Mouse (Mus musculus) left cerebral cortex, adult 11 months (tissue): ENCODE results near the gene Dnmt3c.
"Not testable (repeated sequence)": the region's sequence is repeated elsewhere in the genome, so short reads cannot be mapped to it uniquely, and the experiment has no call there.

Experiments used
- DNase-seq: peaks from one replicate; pipeline ENCODE4 v3.0.0; 2022; ENCODE audit warnings: low spot score

The Dnmt3c gene

DNA sequence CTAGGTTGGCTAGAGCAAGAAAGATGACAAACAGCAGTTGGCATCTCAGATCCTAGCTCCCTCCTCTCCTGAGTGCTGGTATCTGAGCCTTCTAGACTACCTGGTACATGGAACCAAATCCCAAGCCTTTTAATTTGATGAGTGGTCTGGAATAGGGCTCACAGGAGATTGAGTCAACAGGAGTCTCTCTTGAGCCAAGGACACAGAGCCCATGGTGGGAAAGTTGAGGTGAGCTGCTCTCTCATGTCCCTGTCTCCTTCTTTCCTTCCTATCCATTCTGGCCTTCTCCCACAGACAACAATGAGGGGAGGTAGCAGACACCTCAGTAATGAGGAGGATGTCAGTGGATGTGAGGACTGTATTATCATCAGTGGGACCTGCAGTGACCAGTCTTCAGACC lies at the start of gene Dnmt3c:
Gene Dnmt3c, plus strand, starts transcription at position 301 of the 400 bp plus-strand sequence.
- DNase-seq = no peak

GRCm38 (mm10) chr2:153648773-153649297 lies 47.6 kb upstream of the Dnmt3c start:
- no peak for DNase-seq

GRCm38 (mm10) chr2:153649298-153650013 lies 47.0 kb upstream of the Dnmt3c start, which contains the start of gene Dnmt3b:
Gene Dnmt3b (plus strand): TSS chr2:153649450.
- DNase-seq = peak; percentile 10

DNA sequence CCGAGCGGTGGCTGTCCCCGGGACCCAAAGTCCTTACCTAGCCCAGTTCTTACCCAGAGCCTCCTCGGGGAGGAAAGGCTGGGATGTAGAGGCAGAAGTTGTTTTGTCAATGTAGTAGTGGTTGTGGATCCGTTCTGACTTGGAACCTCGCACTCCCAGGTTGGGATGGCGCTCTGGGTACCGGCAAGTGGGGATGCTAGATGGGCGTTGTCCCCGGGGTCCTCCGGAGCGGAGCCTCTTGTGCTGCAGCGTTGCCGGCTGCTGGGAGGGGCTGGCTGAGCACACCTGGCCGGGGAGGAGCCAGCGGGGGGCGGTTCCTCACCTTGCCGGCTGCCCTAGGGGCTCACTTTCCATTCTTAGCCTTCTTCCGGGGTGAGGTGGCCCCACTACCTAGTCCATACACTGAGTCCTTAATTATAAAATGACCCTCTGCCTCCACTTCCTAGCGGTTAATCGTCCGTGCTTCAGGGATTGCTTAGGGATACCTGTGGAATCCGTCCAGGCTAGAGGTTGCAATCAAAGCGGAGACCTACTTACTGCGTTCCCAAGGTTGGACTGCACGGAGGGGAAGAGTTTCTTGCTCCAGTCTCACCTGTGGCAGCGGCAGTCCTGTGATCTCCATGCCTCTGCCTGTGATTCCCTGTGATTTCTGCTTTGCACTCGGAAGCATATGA lies 46.3 kb upstream of the Dnmt3c start:
- no peak for DNase-seq

GRCm38 (mm10) chr2:153651681-153652080 lies 44.8 kb upstream of the Dnmt3c start:
- no peak for DNase-seq

GRCm38 (mm10) chr2:153657659-153658058 lies 38.8 kb upstream of the Dnmt3c start:
- not testable (repeated sequence) for DNase-seq

GRCm38 (mm10) chr2:153660616-153661015 lies 35.8 kb upstream of the Dnmt3c start:
- DNase-seq = no peak

- no peak for DNase-seq
These were observed 31.1 kb upstream of the Dnmt3c start for GRCm38 (mm10) chr2:153665401-153665800.

DNA sequence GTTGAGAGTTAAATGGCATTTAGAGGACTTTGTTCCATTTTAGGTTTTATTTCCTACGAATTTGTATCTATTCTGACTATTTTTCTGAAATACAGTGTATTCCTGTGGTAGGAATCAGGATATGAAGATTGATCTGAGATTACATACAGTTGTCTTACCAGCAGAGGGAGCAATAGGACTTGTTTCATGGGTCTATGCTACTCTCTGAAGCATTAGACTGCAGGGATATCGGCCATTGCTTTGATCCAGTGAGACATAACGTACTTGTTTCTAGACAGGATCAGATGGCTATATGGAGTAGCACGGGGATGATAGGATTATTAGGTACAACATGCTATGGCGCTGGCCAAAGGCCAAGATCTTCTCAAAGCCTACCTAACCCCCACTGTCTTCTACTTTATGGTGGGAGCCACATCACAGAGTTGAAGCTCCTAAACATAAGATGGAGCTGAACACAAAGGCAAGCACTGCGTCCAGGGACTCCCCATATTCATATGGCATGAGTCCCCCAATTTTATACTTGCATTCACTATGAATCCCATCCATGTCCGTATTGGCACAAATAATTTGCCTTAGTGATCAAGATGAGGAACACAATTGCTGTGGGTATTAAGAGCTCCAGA lies 27.6 kb upstream of the Dnmt3c start:
- DNase-seq = peak; percentile 68

DNA sequence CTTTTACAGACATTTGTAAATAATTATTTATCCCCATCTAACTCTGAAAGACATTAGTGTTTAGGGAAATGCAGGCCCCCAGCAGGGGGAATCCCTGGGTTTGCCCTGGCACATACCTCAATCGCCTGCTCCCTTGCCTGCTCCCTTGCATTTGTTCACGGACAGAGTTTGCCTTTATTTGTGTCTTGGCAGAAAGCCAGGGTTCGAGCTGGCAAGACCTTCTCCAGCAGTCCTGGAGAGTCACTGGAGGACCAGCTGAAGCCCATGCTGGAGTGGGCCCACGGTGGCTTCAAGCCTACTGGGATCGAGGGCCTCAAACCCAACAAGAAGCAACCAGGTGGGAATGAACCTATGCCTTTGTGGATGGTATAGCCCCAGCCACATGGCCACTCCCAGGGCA lies 26.3 kb upstream of the Dnmt3c start:
- no peak for DNase-seq

DNA sequence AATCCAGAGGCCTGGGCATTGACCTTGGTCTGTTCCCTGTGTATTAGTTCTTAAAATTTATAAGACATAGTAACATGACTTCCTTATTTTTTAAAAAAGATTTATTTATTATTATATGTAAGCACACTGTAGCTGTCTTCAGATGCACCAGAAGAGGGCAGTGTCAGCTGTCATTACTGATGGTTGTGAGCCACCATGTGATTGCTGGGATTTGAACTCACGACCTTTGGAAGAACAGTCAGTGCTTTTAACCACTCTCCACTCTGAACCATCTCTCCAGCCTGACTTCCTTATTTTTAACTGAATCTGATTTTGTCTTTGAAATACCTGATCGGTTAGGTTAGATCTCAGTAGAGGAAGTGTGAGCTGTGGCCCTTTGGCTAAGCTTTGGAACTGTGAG lies 23.8 kb upstream of the Dnmt3c start:
- DNase-seq = no peak

DNA sequence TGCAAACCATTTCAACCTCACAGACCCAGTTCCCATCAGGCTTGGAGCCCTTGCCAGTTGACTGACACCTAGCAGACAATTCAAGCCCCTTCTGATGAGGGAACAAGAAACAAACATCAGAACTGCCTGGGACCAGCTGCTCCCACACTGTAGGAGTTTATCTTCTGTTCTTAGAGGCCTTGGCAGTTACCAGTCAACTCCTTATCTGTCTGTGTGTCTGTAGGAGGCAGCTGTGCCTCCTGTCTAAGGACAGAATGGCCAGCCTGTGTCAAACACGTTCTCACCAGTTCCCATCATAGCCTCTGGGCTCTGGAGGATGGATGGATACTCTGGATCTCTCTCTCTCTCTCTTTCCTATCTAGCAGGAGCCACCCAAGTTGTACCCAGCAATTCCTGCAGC lies 21.1 kb upstream of the Dnmt3c start:
- DNase-seq = not testable (repeated sequence)

DNA sequence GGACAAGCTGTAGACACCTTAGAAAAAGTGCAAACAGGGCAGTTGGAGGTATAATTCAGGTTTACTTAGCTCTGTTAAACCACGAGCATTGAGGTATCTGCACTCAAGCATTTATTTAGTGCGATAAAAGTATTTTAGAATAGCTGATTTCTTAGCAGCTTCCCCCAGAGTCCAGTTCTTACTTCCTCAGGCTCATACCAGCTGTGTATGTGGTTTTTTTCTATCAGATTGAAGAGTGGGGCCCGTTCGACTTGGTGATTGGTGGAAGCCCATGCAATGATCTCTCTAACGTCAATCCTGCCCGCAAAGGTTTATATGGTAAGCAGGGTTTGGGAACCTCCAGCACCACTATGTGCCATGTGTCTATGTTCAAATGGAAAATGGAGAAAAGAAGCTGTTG lies 19.5 kb upstream of the Dnmt3c start:
- DNase-seq = no peak

DNA sequence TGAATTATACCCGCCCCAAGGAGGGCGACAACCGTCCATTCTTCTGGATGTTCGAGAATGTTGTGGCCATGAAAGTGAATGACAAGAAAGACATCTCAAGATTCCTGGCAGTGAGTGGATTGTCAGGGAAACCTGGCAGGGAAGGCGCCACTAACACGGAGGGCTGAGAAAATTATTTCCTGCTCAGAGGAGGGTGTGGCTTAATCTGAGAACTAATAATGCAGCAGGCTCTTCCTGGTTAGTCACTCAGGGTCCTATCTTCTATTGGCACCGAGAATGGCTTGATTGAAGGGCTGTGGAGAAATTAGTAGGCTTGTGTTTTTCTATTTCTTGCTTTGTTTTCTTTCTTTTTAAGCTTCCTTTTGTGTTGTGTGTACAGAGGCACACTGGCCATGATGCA lies 18.9 kb upstream of the Dnmt3c start:
- DNase-seq = no peak

GRCm38 (mm10) chr2:153679959-153680358 lies 16.5 kb upstream of the Dnmt3c start:
- DNase-seq = peak; percentile 14

DNA sequence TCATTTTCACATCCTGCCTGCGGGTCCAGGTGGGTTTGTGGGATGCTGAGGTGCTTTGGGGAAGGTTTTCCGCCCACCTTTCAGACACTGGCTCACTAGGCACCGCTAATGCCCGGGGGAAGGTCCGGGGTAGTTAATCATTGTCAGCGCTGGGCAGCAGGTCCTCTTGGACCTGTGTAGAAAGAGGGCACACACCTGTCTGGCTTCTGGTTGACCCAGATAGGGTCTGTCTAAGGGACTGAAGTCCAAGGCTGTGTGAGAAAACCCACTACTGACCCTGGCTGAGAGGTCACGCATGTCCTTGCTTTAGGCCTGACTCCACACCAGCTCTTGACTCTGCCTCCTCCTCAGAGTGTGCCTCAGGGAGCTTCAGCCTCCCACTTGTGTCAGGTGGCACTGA lies 3.0 kb upstream of the Dnmt3c start:
- DNase-seq = not testable (repeated sequence)

DNA sequence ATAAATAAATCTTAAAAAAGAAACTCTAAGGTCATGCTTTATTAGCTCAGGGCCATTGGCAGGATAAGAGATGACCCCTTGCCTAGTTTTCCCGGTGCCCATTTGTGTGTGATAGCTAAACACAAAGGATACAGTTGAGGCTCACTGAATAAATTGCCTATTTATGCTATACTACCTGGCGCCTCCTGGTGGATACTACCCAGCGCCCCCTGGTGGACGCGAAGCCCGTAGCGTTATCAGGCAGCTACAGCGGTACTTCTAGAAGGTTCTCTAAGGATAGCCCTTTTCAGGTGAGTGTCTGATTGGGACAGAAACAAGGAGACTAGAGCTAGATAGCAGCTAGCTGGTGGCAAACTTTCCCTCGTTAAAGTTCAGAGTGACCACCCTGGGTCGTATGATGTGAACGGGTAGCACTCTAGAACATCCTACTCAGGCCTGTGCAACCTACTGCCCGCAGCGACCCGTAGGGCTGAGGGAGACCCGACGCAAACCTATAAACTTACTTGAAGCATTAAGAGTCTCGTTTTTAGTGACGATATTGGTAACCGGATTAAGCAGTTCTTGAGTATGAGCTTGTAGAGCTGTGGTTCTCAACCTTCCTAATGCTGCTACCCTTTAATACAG lies 1.9 kb upstream of the Dnmt3c start:
- DNase-seq = no peak

GRCm38 (mm10) chr2:153703389-153703788 lies 6.9 kb downstream of the Dnmt3c start:
- DNase-seq = no peak

GRCm38 (mm10) chr2:153710701-153711330 lies 14.4 kb downstream of the Dnmt3c start:
- no peak for DNase-seq

- peak; percentile 16 for DNase-seq
These were observed 16.2 kb downstream of the Dnmt3c start for GRCm38 (mm10) chr2:153712646-153713091.

DNA sequence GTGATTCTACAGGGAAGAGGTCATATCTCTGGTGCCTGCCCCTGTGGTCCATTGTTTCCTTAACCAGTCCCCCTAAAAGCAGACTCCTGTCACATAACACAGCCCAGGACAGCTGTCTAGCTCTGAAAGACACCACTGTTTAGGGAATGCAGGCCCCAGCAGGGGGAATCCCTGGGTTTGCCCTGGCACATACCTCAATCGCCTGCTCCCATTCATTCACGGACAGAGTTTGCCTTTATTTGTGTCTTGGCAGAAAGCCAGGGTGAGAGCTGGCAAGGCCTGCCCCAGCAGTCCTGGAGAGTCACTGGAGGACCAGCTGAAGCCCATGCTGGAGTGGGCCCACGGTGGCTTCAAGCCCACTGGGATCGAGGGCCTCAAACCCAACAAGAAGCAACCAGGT lies 16.8 kb downstream of the Dnmt3c start:
- DNase-seq = peak; percentile 55

DNA sequence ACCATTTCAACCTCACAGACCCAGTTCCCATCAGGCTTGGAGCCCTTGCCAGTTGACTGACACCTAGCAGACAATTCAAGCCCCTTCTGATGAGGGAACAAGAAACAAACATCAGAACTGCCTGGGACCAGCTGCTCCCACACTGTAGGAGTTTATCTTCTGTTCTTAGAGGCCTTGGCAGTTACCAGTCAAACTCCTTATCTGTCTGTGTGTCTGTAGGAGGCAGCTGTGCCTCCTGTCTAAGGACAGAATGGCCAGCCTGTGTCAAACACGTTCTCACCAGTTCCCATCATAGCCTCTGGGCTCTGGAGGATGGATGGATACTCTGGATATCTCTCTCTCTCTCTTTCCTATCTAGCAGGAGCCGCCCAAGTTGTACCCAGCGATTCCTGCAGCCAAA lies 21.4 kb downstream of the Dnmt3c start:
- DNase-seq = not testable (repeated sequence)
